ENCODE assay signal across 1 mouse cellular context in genomic region chr3:79248659-79249235, GRCm38 (mm10).
TF ChIP-seq lines count a peak whose summit lies in the region.

No protein-coding gene starts in this region.

TF ChIP-seq in MEL, 35 proteins besides CTCF, POLR2A, EP300 and RAD21 (continued from another document):
- TF ChIP-seq ZNF384 (IDR thresholded peaks at IDR 0.05; ENCODE audit: low read depth, low read length) (peak; percentile 85), E2F4 (IDR thresholded peaks at IDR 0.05; ENCODE audit: borderline replicate concordance, low read depth, low read length) (no peak), ELF1 (IDR thresholded peaks at IDR 0.05; ENCODE audit: low read depth, low read length) (0 out of 2 replicates have a peak, but pooled peaks have one; percentile 1)
